Mouse (Mus musculus) intestine, embryonic 16.5 days (tissue): ENCODE results near the gene Qrich2. TPM values are rescaled to one million over a fixed set of nuclear protein-coding genes. Genes with fewer than 3 reads are reported as not detected.
A peak's percentile ranks its signal among the peaks of the same experiment; 100 is the strongest.
"Not testable (repeated sequence)": the region's sequence is repeated elsewhere in the genome, so short reads cannot be mapped to it uniquely, and the experiment has no call there.

ENCODE experiments used
- ATAC-seq: fragments of 200-750 bp; cut with Nextera tagmentation; 2 replicates; pipeline ENCODE4 v1.8.0; 2017; ENCODE audit warnings: moderate TSS enrichment, moderate library complexity
- H3K27ac ChIP-seq: fragments of 300-500 bp; sonication (generic); 2 replicates; pipeline ENCODE4 v1.5.1; 2014; ENCODE audit warnings: mild to moderate bottlenecking, low read length
- H3K27me3 ChIP-seq: fragments of 300-500 bp; sonication (generic); replicated peaks from 2 replicates; pipeline ENCODE4 v1.6.1; 2014; ENCODE audit warnings: low read length, control low read depth, mixed read lengths; ENCODE audit not compliant: control insufficient read depth, insufficient read depth
- H3K36me3 ChIP-seq: fragments of 300-500 bp; sonication (generic); 2 replicates; pipeline ENCODE4 v1.6.1; 2014; ENCODE audit warnings: low read length, control low read depth; ENCODE audit not compliant: control insufficient read depth, insufficient read depth
- H3K4me1 ChIP-seq: fragments of 300-500 bp; sonication (generic); 2 replicates; pipeline ENCODE4 v1.6.1; 2014; ENCODE audit warnings: low read length, control low read depth, mixed read lengths; ENCODE audit not compliant: control insufficient read depth, insufficient read depth
- H3K4me2 ChIP-seq: fragments of 300-500 bp; sonication (generic); 2 replicates; pipeline ENCODE4 v1.6.1; 2014; ENCODE audit warnings: low read depth, low read length, control low read depth
- H3K4me3 ChIP-seq: fragments of 300-500 bp; sonication (generic); 2 replicates; pipeline ENCODE4 v1.5.1; 2014; ENCODE audit warnings: mild to moderate bottlenecking, low read length
- H3K9ac ChIP-seq: fragments of 300-500 bp; sonication (generic); 2 replicates; pipeline ENCODE4 v1.6.1; 2014; ENCODE audit warnings: low read depth, low read length
- H3K9me3 ChIP-seq: fragments of 300-500 bp; sonication (generic); 2 replicates; pipeline ENCODE4 v1.6.1; 2016; ENCODE audit warnings: low read length, control low read depth; ENCODE audit not compliant: control insufficient read depth
- WGBS: fragments of 180-500 bp; shearing (Covaris S2); extraction: QIAGEN DNeasy Blood & Tissue Kit; methylation state at CpG from one replicate; pipeline ENCODE4 v1.1.7; 2014; 5-methylcytosine and 5-hydroxymethylcytosine counted together
- polyA plus RNA-seq: library from polyadenylated mRNA; unstranded; fragments of >200 nt; fragmentation: Nextera tagmentation; extraction: Ambion mirVana; gene quantifications from 2 replicates; pipeline ENCODE4 v1.2.1, GENCODE M21; 2015

Gene Qrich2
- polyA plus RNA-seq, 1 experiment from 2014 or later = 0.39 TPM

- Histone ChIP-seq H3K4me2 (no peak overlapping the region), H3K9me3 (no peaks in the 10 kb centered on the region), H3K4me3 (no peak overlapping the region), H3K9ac (no peak overlapping the region), H3K27ac (no peak overlapping the region), H3K4me1 (no peaks in the 10 kb centered on the region), H3K36me3 (no peaks in the 10 kb centered on the region), H3K27me3 (no peaks in the 10 kb centered on the region)
- 87% methylated on average over 17 of the region's 17 CpGs for WGBS
- no peak for ATAC-seq
These were observed 38.5 kb upstream of the Qrich2 start for GRCm38 (mm10) chr11:116504516-116504915.

GRCm38 (mm10) chr11:116501005-116501746, 35.1 kb upstream of the Qrich2 start:
- no peak overlapping the region for H3K9ac ChIP-seq
- no peak overlapping the region for H3K27ac ChIP-seq
- H3K36me3 ChIP-seq = no peaks in the 10 kb centered on the region
- no peak overlapping the region for H3K4me3 ChIP-seq
- no peaks in the 10 kb centered on the region for H3K27me3 ChIP-seq
- WGBS = 26% methylated on average over 7 of the region's 7 CpGs
- no peak for ATAC-seq
- H3K4me1 ChIP-seq = no peaks in the 10 kb centered on the region
- no peak overlapping the region for H3K4me2 ChIP-seq
- H3K9me3 ChIP-seq = 0 out of 2 replicates have a peak, but pooled peaks cover 2% of the 10 kb centered on the region

- Histone ChIP-seq H3K9me3 (0 out of 2 replicates have a peak, but pooled peaks cover 2% of the 10 kb centered on the region), H3K36me3 (no peaks in the 10 kb centered on the region), H3K4me1 (peaks cover 6% of the 10 kb centered on the region; the same call in 1 of the 2 replicates), H3K27me3 (no peaks in the 10 kb centered on the region), H3K4me2 (peak overlapping the region; percentile 54; the same call in 1 of the 2 replicates), H3K9ac (no peak overlapping the region; the same call in 1 of the 2 replicates), H3K4me3 (no peak overlapping the region), H3K27ac (no peak overlapping the region)
- WGBS = 46% methylated on average over 6 of the region's 6 CpGs
- ATAC-seq = no peak
These were observed 33.0 kb upstream of the Qrich2 start for GRCm38 (mm10) chr11:116499018-116499417.

- no peak overlapping the region for H3K27ac ChIP-seq
- ATAC-seq = no peak
- no peaks in the 10 kb centered on the region for H3K27me3 ChIP-seq
- WGBS = 28% methylated on average over 33 of the region's 34 CpGs
- H3K9me3 ChIP-seq = 0 out of 2 replicates have a peak, but pooled peaks cover 2% of the 10 kb centered on the region
- no peaks in the 10 kb centered on the region for H3K36me3 ChIP-seq
- H3K4me1 ChIP-seq = peaks cover 6% of the 10 kb centered on the region; the same call in 1 of the 2 replicates
- peak overlapping the region; percentile 36 for H3K4me3 ChIP-seq
- H3K4me2 ChIP-seq = peak overlapping the region; percentile 54
- H3K9ac ChIP-seq = peak overlapping the region; percentile 55
These were observed 32.6 kb upstream of the Qrich2 start for GRCm38 (mm10) chr11:116498596-116498995.

GRCm38 (mm10) chr11:116497313-116497712, 31.3 kb upstream of the Qrich2 start:
- Histone ChIP-seq H3K27me3 (no peaks in the 10 kb centered on the region), H3K4me2 (no peak overlapping the region), H3K27ac (no peak overlapping the region), H3K4me3 (no peak overlapping the region), H3K4me1 (peaks cover 13% of the 10 kb centered on the region), H3K36me3 (no peaks in the 10 kb centered on the region), H3K9me3 (0 out of 2 replicates have a peak, but pooled peaks cover 2% of the 10 kb centered on the region), H3K9ac (no peak overlapping the region)
- 86% methylated on average over 4 of the region's 4 CpGs for WGBS
- no peak for ATAC-seq

- Histone ChIP-seq H3K27ac (peak overlapping the region; percentile 94), H3K4me3 (no peak overlapping the region), H3K4me1 (peaks cover 23% of the 10 kb centered on the region), H3K9ac (peak overlapping the region; percentile 35; the same call in 1 of the 2 replicates), H3K27me3 (no peaks in the 10 kb centered on the region), H3K36me3 (no peaks in the 10 kb centered on the region), H3K9me3 (0 out of 2 replicates have a peak, but pooled peaks cover 2% of the 10 kb centered on the region), H3K4me2 (no peak overlapping the region)
- peak; percentile 34 for ATAC-seq
- 37% methylated on average over 13 of the region's 13 CpGs for WGBS
These were observed 28.6 kb upstream of the Qrich2 start for GRCm38 (mm10) chr11:116494474-116495174.

GRCm38 (mm10) chr11:116493795-116494252, 27.8 kb upstream of the Qrich2 start, which contains the start of gene Prpsap1:
TSS of gene Prpsap1 (minus strand) at chr11:116494202.
- peak within 1 kb of the TSS; percentile 16; the same call in 1 of the 2 replicates for H3K4me2 ChIP-seq
- no peak for ATAC-seq
- H3K9ac ChIP-seq = peak within 1 kb of the TSS; percentile 35; the same call in 1 of the 2 replicates
- H3K4me1 ChIP-seq = peaks cover 24% of the 10 kb centered on the region
- no peaks in the 10 kb centered on the region for H3K36me3 ChIP-seq
- 28% methylated on average over 4 of the region's 4 CpGs for WGBS
- H3K27me3 ChIP-seq = no peaks in the 10 kb centered on the region
- H3K9me3 ChIP-seq = 0 out of 2 replicates have a peak, but pooled peaks cover 2% of the 10 kb centered on the region
- peak within 1 kb of the TSS; percentile 94 for H3K27ac ChIP-seq
- H3K4me3 ChIP-seq = no peak within 1 kb of the TSS

GRCm38 (mm10) chr11:116493191-116493590, 27.1 kb upstream of the Qrich2 start:
- H3K27ac ChIP-seq = peak overlapping the region; percentile 94
- peaks cover 26% of the 10 kb centered on the region for H3K4me1 ChIP-seq
- 0 out of 2 replicates have a peak, but pooled peaks cover 2% of the 10 kb centered on the region for H3K9me3 ChIP-seq
- H3K4me3 ChIP-seq = no peak overlapping the region
- H3K36me3 ChIP-seq = no peaks in the 10 kb centered on the region
- no peaks in the 10 kb centered on the region for H3K27me3 ChIP-seq
- H3K9ac ChIP-seq = no peak overlapping the region
- no peak for ATAC-seq
- WGBS = 69% methylated on average over 5 of the region's 5 CpGs
- H3K4me2 ChIP-seq = peak overlapping the region; percentile 16; the same call in 1 of the 2 replicates

GRCm38 (mm10) chr11:116492507-116492906, 26.5 kb upstream of the Qrich2 start:
- H3K4me1 ChIP-seq = peaks cover 26% of the 10 kb centered on the region
- not testable (repeated sequence) for H3K36me3 ChIP-seq, H3K4me2 ChIP-seq, H3K9me3 ChIP-seq, H3K9ac ChIP-seq, H3K27me3 ChIP-seq, ATAC-seq, H3K4me3 ChIP-seq, H3K27ac ChIP-seq
- WGBS = 92% methylated on average over 1 of the region's 1 CpGs
